Mouse (Mus musculus) megakaryocyte, adult 5-6 weeks (primary cell): ENCODE results near the gene Lrpprc. TPM values are rescaled to one million over a fixed set of nuclear protein-coding genes. Genes with fewer than 3 reads are reported as not detected.

Source experiments
- ATAC-seq: 2 replicates; pipeline ENCODE4 v1.8.0; 2016; ENCODE audit warnings: mild to moderate bottlenecking, inconsistent platforms; ENCODE audit not compliant: poor library complexity, severe bottlenecking
- total RNA-seq, 2 experiments: library from RNA; stranded (forward) in 1 of 2; stranded (reverse) in 1 of 2; fragments of 153-499, 151-499 nt in 1 of 2; fragments of 221-1000, 200-1000 nt in 1 of 2; gene quantifications; 2 replicates each; pipeline versions ENCODE4 v1.2.3 to v1.2.4; 2015 to 2017

Gene Lrpprc
- total RNA-seq, 2 experiments from 2014 or later = 17.5 to 34.3 TPM

- ATAC-seq = no peak
Observed at GRCm38 (mm10) chr17:84771882-84772281, 18.7 kb downstream of the Lrpprc start.

- ATAC-seq = no peak
Observed at GRCm38 (mm10) chr17:84758971-84759370, 31.6 kb downstream of the Lrpprc start.

- peak; percentile 45; the same call in 1 of the 2 replicates for ATAC-seq
Observed at GRCm38 (mm10) chr17:84758374-84758773, 32.2 kb downstream of the Lrpprc start.

GRCm38 (mm10) chr17:84756090-84756489 is 34.5 kb downstream of the Lrpprc start:
- no peak for ATAC-seq

GRCm38 (mm10) chr17:84753489-84753888 is 37.1 kb downstream of the Lrpprc start:
- no peak for ATAC-seq

GRCm38 (mm10) chr17:84752286-84752685 is 38.3 kb downstream of the Lrpprc start:
- ATAC-seq = no peak

GRCm38 (mm10) chr17:84751630-84752191 is 38.9 kb downstream of the Lrpprc start:
- no peak for ATAC-seq

GRCm38 (mm10) chr17:84750130-84750529 is 40.5 kb downstream of the Lrpprc start:
- ATAC-seq = no peak

- ATAC-seq = no peak
Observed at GRCm38 (mm10) chr17:84749297-84749696, 41.3 kb downstream of the Lrpprc start.

- ATAC-seq = no peak
Observed at GRCm38 (mm10) chr17:84748152-84748682, 42.4 kb downstream of the Lrpprc start.

GRCm38 (mm10) chr17:84747212-84747611 is 43.4 kb downstream of the Lrpprc start:
- no peak for ATAC-seq

- ATAC-seq = no peak
Observed at GRCm38 (mm10) chr17:84745001-84745400, 45.6 kb downstream of the Lrpprc start.

- ATAC-seq = no peak
Observed at GRCm38 (mm10) chr17:84744256-84744655, 46.3 kb downstream of the Lrpprc start.

- no peak for ATAC-seq
Observed at GRCm38 (mm10) chr17:84738073-84738797, 52.4 kb downstream of the Lrpprc start.

GRCm38 (mm10) chr17:84736719-84737118 is 53.9 kb downstream of the Lrpprc start:
- no peak for ATAC-seq

GRCm38 (mm10) chr17:84732612-84733011 is 58.0 kb downstream of the Lrpprc start:
- no peak for ATAC-seq

GRCm38 (mm10) chr17:84731361-84731760 is 59.2 kb downstream of the Lrpprc start:
- no peak for ATAC-seq

- no peak for ATAC-seq
Observed at GRCm38 (mm10) chr17:84729140-84729539, 61.4 kb downstream of the Lrpprc start.

- 0 out of 2 replicates have a peak, but pooled peaks have one; percentile 27 for ATAC-seq
Observed at GRCm38 (mm10) chr17:84728201-84728911, 62.2 kb downstream of the Lrpprc start.

GRCm38 (mm10) chr17:84725163-84725562 is 65.4 kb downstream of the Lrpprc start:
- no peak for ATAC-seq

- ATAC-seq = no peak
Observed at GRCm38 (mm10) chr17:84724028-84724427, 66.6 kb downstream of the Lrpprc start.
